Mouse (Mus musculus): ENCODE measurements at regions not wholly inside any gene's neighbourhood (a gene's known extent, or its start where the extent isn't known, plus 50 kb on each side); places are given as distances from the start of the nearest gene placed in this dataset.

DNA sequence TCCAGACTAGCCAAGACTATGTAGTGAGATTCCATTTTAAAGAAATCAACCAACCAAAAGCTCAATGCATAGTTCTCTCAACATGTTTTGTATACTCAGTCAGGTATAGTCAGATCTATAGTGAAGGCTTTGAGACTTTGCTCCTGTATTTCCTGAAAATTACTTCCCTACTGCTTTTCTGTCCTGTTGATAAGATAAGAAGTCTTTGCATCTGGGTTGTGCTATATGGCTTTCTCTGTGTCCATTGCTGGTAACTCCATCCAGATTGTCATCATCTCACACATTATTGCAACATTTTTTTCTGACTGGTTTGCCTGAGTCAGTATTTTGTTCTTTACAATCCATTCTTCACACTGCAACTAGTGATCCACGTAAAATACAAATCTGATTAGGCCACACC, 74.0 kb downstream of the Agtr2 start:
- no peak for DNase-seq

DNA sequence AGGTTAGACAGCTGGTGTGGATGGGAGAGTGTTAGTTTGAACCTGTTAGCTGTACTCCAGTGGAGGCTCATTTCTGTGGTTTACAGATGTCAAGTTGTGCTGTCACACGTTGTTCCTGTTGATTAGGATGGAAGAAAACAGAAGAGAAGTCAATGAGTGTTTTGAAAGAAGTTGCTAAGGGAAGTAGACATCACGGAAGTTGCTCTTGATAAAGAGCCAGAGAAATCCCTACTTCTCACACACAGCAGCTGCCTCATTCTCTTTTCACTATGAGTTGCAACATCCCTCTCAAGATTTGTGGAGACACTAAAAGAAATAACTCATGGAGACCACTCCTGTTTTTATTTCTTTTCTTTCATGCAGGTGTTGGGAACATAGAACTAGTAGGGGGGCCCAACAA, 82.3 kb downstream of the Agtr2 start:
- DNase-seq: no peak

DNA sequence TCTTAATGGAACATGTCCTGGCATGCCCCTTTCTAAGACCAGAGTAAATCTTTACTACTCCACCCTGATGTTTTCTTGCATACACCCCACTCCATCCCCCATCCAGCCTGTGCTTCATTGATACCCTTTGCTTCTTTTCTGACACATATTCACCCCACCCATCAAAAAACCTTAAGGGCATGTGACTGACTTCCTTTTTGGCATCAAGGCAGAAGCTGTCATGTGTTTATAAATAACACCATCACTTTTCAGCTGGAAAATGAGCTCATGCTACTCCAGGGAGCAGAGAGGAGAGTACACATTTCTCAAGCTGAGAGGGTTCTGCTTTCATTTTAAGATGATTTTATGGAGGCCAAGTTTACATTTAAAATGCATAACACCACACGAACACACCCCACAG, 83.2 kb downstream of the Agtr2 start:
- peak; percentile 1 for DNase-seq

DNA sequence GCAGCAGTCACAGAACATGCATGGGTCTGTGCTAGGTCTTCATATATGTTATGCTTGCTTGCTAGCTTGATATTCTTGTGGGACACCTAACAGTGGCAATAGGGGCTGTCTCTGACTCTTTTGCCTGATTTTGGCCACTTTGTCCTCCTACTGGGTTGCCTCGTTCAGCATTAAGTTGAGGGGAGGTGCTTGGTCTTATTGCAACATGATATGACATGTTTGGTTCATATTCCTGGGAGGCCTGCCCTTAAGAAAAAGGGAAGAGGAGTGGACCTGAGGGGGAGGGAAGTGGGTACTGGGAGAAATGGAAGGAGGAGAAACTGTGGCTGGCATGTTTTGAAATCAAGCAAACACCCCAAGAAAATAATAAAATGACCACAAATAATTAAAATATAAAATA, 83.6 kb downstream of the Agtr2 start:
- no peak for DNase-seq

DNA sequence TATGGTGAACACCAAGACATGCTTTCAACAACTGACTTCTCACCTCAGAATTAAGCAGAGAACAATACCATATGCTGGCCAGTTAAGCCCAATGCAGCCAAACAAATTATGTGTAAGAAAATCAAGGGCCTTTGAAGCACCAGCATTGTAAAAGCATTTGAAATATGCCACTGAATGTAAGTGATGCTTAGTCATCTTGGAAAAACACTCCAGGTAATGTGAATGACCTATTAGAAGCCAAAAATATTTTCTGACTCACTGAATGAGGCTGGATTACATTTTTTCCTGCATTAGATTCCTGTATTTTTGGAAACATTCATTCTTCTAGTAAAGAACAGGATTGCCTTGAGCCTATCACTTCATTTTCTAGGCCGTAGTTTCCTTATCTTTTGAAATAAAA, 95.6 kb downstream of the Agtr2 start:
- no peak for DNase-seq

DNA sequence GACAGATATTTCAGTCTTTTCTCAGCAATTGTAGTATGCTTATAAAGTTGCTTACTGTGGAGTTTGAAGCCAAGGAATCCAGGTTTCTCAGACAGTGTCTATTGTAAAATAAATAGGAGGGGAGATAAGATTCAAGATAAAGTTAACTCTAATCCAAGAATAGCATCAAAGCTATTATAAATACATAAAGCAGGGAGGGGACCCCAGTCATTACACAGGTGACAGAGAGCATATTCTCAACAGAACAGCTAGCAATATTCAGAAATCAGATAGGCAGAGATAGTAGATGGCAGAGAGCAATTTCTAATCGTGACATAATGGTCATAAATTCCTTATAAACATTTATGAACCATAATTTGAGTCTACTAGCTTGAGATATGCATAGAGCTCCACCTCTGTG, 101.7 kb downstream of the Agtr2 start:
- DNase-seq: no peak

DNA sequence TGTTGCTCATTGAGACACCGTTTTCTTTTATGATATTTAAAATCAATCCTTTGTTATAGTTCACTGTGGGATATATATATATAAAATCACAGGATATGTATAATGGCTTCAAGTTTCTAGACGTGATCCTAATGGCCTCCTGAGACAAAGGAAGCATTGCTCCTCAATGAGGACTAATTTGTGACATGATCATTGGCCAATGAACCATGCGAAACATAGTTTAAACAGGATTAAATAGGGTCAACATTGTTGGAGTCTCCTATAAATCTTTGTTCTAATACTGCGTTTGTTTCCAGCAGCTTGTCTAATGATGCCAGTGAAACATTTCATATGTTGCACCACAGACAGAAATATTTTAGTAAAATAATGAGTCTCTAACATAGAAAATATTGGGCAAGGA, 105.5 kb downstream of the Agtr2 start:
- DNase-seq: no peak

Measured in kidney, adult 11 months (tissue).